Mouse (Mus musculus) spleen, postnatal 0 days (tissue): ENCODE measurements around the gene Lalba. TPM values are rescaled to one million over a fixed set of nuclear protein-coding genes. Genes with fewer than 3 reads are reported as not detected.

Experiments
- polyA plus RNA-seq: library from polyadenylated mRNA; unstranded; fragments of >200 nt; fragmentation: Nextera tagmentation; extraction: Ambion mirVana; gene quantifications from 2 replicates; pipeline ENCODE4 v1.2.1, GENCODE M21; 2015

Lalba gene
- 0.26 and 0.63 TPM in 2 replicates for polyA plus RNA-seq

DNA sequence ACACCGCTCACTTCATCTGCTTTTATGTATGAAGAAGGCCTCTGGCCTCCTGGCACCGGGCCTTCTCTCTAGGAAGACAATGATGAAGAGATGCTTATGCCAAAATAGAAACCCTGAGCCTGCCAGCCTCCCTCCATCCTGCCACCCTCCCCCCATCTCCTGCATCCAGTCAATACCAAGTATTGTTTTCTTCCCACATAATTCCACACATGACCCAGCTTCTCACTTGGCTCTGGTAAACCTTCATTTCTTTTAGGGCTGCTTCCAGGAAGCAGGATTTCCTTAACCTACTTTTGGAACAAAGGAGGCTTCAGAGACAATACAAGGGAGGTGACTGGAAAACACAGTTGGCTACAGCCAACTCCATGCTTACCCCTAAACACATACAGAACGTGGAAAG is at the start of gene Lalba:
Gene Lalba (minus strand): TSS at position 21 of the 400 bp plus-strand sequence.

DNA sequence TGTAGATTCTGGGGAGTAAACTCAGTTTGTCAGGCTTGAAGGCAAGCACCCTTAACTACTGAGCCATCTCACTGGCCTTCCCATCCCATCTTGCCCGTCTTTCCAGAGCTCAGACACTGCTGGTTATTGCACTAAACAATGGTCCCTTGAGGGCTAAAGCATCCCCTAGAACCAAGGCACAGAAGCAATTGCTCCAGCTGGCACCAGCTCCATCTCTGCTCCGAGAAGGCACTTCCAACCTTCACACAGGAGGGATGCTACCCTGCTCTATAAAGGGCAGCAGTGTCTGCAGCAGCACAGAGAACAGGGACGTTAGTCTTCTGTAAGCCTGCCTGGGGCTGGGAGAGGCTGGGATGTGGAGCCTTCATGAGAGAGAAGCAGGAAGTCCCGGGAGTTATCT is 9.6 kb upstream of the Lalba start, which contains the start of gene Olfr279:
Gene Olfr279 (plus strand): TSS at position 301 of the 400 bp plus-strand sequence.

DNA sequence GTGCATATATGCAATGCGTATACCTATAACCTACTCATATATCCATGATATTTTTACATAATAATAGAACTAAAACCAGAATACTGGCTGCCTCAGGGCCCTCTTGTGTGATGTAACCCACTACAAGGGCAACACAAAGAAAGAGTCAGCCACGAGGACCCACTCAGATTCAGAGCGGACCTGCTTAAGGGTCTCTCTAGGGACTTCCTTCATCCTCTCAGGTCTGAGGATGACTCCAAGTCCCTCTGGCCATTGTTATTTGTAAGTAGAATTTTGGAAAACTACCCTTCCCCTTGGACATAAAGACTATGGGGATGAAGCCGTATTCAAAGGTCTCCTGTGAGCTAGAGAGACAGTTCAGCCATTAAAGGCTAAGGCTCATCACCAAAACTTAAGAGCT is 12.9 kb downstream of the Lalba start, which contains the start of gene OR5BS1P:
Gene OR5BS1P (plus strand): TSS at position 301 of the 400 bp plus-strand sequence.

DNA sequence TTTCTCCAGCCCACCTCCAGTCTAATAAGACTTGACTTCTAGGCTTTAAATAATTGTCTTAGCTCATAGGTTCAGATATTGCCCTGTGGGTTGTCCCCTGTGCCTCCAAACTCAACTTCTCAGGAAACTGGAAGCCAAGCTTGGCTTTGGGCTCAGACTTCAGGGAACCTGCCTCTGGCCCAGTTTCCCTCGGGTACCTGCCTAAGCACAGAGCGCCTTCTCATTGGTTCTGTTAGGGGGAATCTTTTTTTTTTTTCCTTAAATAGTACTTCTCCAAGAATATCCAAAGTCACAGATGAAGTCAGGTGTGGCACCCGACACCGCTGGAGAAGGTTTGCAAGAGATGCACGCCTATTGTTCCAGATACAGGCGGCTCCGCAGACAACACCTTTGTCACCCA is 30.2 kb downstream of the Lalba start, which contains the start of gene Olfr281:
Gene Olfr281 (plus strand): TSS at position 301 of the 400 bp plus-strand sequence.

DNA sequence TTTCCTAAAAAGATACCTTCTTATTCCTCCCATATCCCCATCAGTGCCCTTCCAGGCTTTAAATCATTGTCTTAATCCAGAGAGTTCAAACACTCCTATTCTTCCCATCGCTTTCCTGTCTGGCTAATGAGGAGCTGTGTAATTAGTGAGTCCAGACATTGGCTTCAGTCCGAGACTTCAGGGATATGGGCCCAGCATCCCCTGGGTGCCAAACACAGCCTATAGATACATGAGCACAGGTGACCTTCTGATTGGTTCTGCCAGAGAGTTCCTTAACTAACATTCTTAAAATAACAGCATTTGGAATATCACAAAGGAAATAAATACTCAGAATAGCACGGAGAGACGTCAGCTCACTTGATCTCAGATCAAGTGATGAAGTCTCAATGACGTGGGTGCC is 51.6 kb downstream of the Lalba start, which contains the start of gene Olfr282:
Gene Olfr282 (plus strand): TSS at position 301 of the 400 bp plus-strand sequence.

Other genes starting within 250 kb of the Lalba start
- gene Olfr286, start 248.3 kb downstream of the Lalba start, polyA plus RNA-seq, result not detected in 2 replicates
- gene H1fnt, start 225.4 kb downstream of the Lalba start, polyA plus RNA-seq, result not detected in 2 replicates
- gene Zfp641, start 186.6 kb downstream of the Lalba start, polyA plus RNA-seq, result 0.10 and 0.13 TPM in 2 replicates
- gene Olfr285, start 165.4 kb downstream of the Lalba start, polyA plus RNA-seq, result not detected in 2 replicates
- not detected in 2 replicates for gene Olfr284, start 141.7 kb downstream of the Lalba start, polyA plus RNA-seq
- not detected in 2 replicates for gene Olfr283, start 101.8 kb downstream of the Lalba start, polyA plus RNA-seq
- not detected in 2 replicates for gene Olfr282, start 51.5 kb downstream of the Lalba start, polyA plus RNA-seq
- not detected in 2 replicates for gene Olfr281, start 30.1 kb downstream of the Lalba start, polyA plus RNA-seq
- gene OR5BS1P, start 12.8 kb downstream of the Lalba start, polyA plus RNA-seq, result not detected in 2 replicates
- gene Olfr279, start 9.7 kb upstream of the Lalba start, polyA plus RNA-seq, result not detected in 2 replicates
- 50.7 and 51.7 TPM in 2 replicates for gene Kansl2, start 51.5 kb upstream of the Lalba start, polyA plus RNA-seq
- gene Ccnt1, start 88.2 kb upstream of the Lalba start, polyA plus RNA-seq, result 35.3 and 37.5 TPM in 2 replicates
- gene 4930415O20Rik, start 88.3 kb upstream of the Lalba start, polyA plus RNA-seq, result 0.25 TPM in 1 of 2 replicates, not detected in the other
- 10.8 and 11.4 TPM in 2 replicates for gene Adcy6, start 127.4 kb upstream of the Lalba start, polyA plus RNA-seq
- gene Cacnb3, start 148.1 kb upstream of the Lalba start, polyA plus RNA-seq, result 2.7 and 5.0 TPM in 2 replicates
- gene Ddx23, start 180.2 kb upstream of the Lalba start, polyA plus RNA-seq, result 17.7 and 19.2 TPM in 2 replicates
- 2.0 and 4.0 TPM in 2 replicates for gene Rnd1, start 194.7 kb upstream of the Lalba start, polyA plus RNA-seq
- gene Ccdc65, start 225.5 kb upstream of the Lalba start, polyA plus RNA-seq, result 0.18 TPM in 1 of 2 replicates, not detected in the other
- gene Fkbp11, start 245.5 kb upstream of the Lalba start, polyA plus RNA-seq, result 15.8 and 16.0 TPM in 2 replicates